Mouse (Mus musculus) liver, postnatal 0 days (tissue): ENCODE data around the gene Gbp5. TPM values are rescaled to one million over a fixed set of nuclear protein-coding genes. Genes with fewer than 3 reads are reported as not detected.
A peak's percentile ranks its signal among the peaks of the same experiment; 100 is the strongest.

Source experiments
- ATAC-seq: fragments of 200-750 bp; cut with Nextera tagmentation; 2 replicates; pipeline ENCODE4 v1.8.0; 2017; ENCODE audit warnings: mild to moderate bottlenecking, moderate library complexity
- DNase-seq: peaks from one replicate; pipeline ENCODE4 v3.0.0-alpha.2; 2016
- H3K27ac ChIP-seq: fragments of 300-500 bp; sonication (generic); 2 replicates; pipeline ENCODE4 v1.5.1; 2014; ENCODE audit warnings: antibody characterized with exemption, moderate library complexity, mild to moderate bottlenecking, low read depth
- H3K27me3 ChIP-seq: fragments of 300-500 bp; sonication (generic); 2 replicates; pipeline ENCODE4 v1.6.1; 2014; ENCODE audit warnings: low read length, control low read depth, mixed read lengths; ENCODE audit not compliant: insufficient read depth
- H3K36me3 ChIP-seq: fragments of 300-500 bp; sonication (generic); replicated peaks from 2 replicates; pipeline ENCODE4 v1.6.1; 2014; ENCODE audit warnings: mild to moderate bottlenecking, control low read depth, low read length, moderate library complexity, mixed read lengths; ENCODE audit not compliant: insufficient read depth
- H3K4me1 ChIP-seq: fragments of 300-500 bp; sonication (generic); 2 replicates; pipeline ENCODE4 v1.6.1; 2014; ENCODE audit warnings: antibody characterized with exemption, mild to moderate bottlenecking, control low read depth; ENCODE audit not compliant: insufficient read depth
- H3K4me2 ChIP-seq: fragments of 300-500 bp; sonication (generic); 2 replicates; pipeline ENCODE4 v1.6.1; 2014; ENCODE audit warnings: low read depth, mild to moderate bottlenecking, low read length, moderate library complexity, mixed read lengths
- H3K4me3 ChIP-seq: fragments of 300-500 bp; sonication (generic); 2 replicates; pipeline ENCODE4 v1.5.1; 2014; ENCODE audit warnings: low read depth, low read length
- H3K9ac ChIP-seq: fragments of 300-500 bp; sonication (generic); replicated peaks from 2 replicates; pipeline ENCODE4 v1.6.1; 2014; ENCODE audit warnings: mild to moderate bottlenecking, moderate library complexity
- H3K9me3 ChIP-seq: fragments of 300-500 bp; sonication (generic); 2 replicates; pipeline ENCODE4 v1.6.1; 2016; ENCODE audit warnings: mild to moderate bottlenecking, control low read depth, low read length, mixed read lengths
- CTCF ChIP-seq: sonication (generic); IDR thresholded peaks from 2 replicates; pipeline ENCODE4 v1.5.1; 2016; ENCODE audit warnings: antibody characterized with exemption, low read depth
- EP300 ChIP-seq: IDR thresholded peaks from 2 replicates; pipeline ENCODE4 v1.6.1; 2016; ENCODE audit warnings: antibody characterized with exemption, low read depth, mild to moderate bottlenecking
- WGBS: fragments of 180-500 bp; shearing (Covaris S2); extraction: QIAGEN DNeasy Blood & Tissue Kit; methylation state at CpG from one replicate; pipeline ENCODE4 v1.1.7; 2014; ENCODE audit not compliant: insufficient replicate concordance; 5-methylcytosine and 5-hydroxymethylcytosine counted together
- polyA plus RNA-seq: library from polyadenylated mRNA; unstranded; fragments of >200 nt; fragmentation: Nextera tagmentation; extraction: Ambion mirVana; gene quantifications from 2 replicates; pipeline ENCODE4 v1.2.1, GENCODE M21; 2015

Gene Gbp5
- polyA plus RNA-seq, 1 experiment from 2014 or later: 0.20 TPM

DNA sequence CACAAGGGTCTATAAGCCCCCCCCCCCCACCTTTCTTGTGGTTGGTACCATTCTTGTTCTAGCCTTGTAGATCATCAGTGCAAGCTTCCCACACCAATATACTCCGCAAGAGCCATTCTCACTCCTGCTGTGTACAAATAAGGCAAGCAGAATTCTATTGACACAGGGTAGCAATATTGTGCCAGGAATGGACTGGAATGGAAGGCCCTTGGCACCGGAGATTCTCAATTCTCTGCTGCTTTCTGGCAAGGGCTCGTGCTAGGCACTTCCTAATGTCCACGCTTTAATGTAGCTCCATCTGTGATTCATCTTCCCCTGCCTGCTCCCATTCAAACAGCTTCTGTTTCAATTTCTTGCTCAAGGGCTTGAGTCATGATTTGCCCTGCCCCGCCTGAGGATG, 5.2 kb downstream of the Gbp5 start:
- ATAC-seq (no peak), DNase-seq (no peak)
- TF ChIP-seq EP300: no peak
- TF ChIP-seq CTCF: no peak
- Histone ChIP-seq H3K4me1 (peaks cover under 1% of the 10 kb centered on the region; the same call in 1 of the 2 replicates), H3K27me3 (peaks cover 12% of the 10 kb centered on the region; the same call in 1 of the 2 replicates), H3K4me2 (no peak overlapping the region), H3K36me3 (no peaks in the 10 kb centered on the region), H3K9ac (no peak overlapping the region), H3K4me3 (no peak overlapping the region), H3K9me3 (no peaks in the 10 kb centered on the region), H3K27ac (no peak overlapping the region)
- WGBS: 79% methylated on average over 5 of the region's 5 CpGs

GRCm38 (mm10) chr3:142528116-142528515, 34.3 kb downstream of the Gbp5 start:
- H3K4me3 ChIP-seq: no peak overlapping the region
- WGBS: 89% methylated on average over 3 of the region's 3 CpGs
- no peak for TF ChIP-seq EP300
- no peak for TF ChIP-seq CTCF
- H3K9me3 ChIP-seq: no peaks in the 10 kb centered on the region
- H3K36me3 ChIP-seq: no peaks in the 10 kb centered on the region
- H3K9ac ChIP-seq: no peak overlapping the region
- H3K4me2 ChIP-seq: no peak overlapping the region
- ATAC-seq (no peak), DNase-seq (no peak)
- peaks cover 18% of the 10 kb centered on the region for H3K4me1 ChIP-seq
- no peak overlapping the region for H3K27ac ChIP-seq
- no peaks in the 10 kb centered on the region for H3K27me3 ChIP-seq

DNA sequence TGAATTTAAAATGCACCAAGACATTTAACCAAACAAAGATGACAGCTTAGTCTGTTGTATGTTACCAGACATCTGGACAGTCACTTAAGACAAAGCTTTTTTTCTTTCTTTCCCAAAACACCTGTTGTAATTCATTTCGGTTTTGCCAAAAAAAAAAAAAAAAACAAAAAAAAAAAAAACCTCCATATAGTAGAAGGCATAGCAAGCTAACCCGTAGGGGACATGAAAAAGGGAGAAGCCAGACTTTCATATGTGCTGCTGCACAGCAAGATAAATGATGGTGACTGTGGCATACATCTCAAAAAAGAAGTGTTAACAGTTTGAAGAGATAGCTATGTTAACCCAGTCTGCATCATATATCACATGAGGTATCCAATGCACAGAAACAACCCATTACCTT, 35.8 kb downstream of the Gbp5 start:
- peak overlapping the region; percentile 74 for H3K27ac ChIP-seq
- H3K4me3 ChIP-seq: peak overlapping the region; percentile 71
- H3K9me3 ChIP-seq: no peaks in the 10 kb centered on the region
- 42% methylated on average over 2 of the region's 2 CpGs for WGBS
- H3K4me2 ChIP-seq: peak overlapping the region; percentile 87
- H3K36me3 ChIP-seq: no peaks in the 10 kb centered on the region
- no peak for DNase-seq
- TF ChIP-seq EP300: no peak
- no peak for TF ChIP-seq CTCF
- H3K27me3 ChIP-seq: no peaks in the 10 kb centered on the region
- H3K9ac ChIP-seq: peak overlapping the region; percentile 71; the same call in 1 of the 2 replicates
- 0 out of 2 replicates have a peak, but pooled peaks have one; percentile 10 for ATAC-seq
- H3K4me1 ChIP-seq: peaks cover 18% of the 10 kb centered on the region

DNA sequence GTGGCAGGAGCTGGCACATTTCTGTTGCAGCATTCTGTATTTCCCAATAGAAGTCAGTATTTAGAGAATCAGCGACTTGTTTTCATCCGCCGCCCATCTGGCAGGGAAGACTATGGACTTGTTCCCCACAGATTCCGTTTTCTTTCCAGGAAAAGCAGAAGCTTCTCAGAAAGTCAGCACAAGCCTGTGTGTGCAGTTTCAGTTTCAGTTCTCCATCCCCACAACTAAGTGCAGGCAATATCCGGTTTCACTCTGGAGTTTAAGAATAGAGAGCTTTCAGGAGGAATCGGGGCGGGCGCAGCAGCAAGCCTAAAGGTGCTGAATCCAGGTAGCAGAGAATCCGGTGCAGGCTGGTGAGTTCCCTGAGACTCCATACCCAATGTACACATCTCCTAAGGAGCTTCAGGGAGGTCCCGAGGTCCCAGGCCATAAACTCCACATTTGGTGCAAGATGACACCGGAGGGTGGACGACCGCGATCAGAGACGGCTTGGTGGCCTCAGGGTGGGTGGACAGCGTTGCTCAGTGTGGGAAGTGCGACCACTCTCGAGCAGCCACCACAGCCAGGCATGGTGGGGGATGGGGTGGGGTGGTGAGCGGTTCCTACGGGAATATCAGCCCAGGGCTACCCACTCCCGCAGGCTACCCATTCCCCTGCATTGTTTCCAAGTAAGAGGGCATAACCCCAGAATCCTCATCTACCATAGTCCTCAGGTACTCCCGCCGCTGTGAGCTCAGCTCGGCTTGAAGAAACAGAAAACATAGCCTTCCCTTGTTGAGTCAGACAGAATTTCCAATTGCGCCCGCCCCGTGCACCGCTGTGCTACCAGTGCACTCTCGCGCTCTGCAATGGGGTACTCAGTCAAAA, 36.5 kb downstream of the Gbp5 start, which contains the start of gene Gbp7:
Gene Gbp7 (plus strand): TSS at position 256 of the 867 bp plus-strand sequence.
- H3K27ac ChIP-seq: peak within 1 kb of the TSS; percentile 74
- H3K9ac ChIP-seq: peak within 1 kb of the TSS; percentile 71
- peak within 1 kb of the TSS; percentile 87 for H3K4me2 ChIP-seq
- H3K9me3 ChIP-seq: no peaks in the 10 kb centered on the region
- WGBS: under 1% methylated on average over 30 of the region's 30 CpGs
- H3K36me3 ChIP-seq: no peaks in the 10 kb centered on the region
- peak; percentile 85 for ATAC-seq
- peak; percentile 52 for DNase-seq
- no peaks in the 10 kb centered on the region for H3K27me3 ChIP-seq
- peaks cover 18% of the 10 kb centered on the region for H3K4me1 ChIP-seq
- TF ChIP-seq CTCF: no peak
- TF ChIP-seq EP300: peak; percentile 64; the same call in 1 of the 2 replicates
- H3K4me3 ChIP-seq: peak within 1 kb of the TSS; percentile 71

- Histone ChIP-seq H3K27ac (no peak overlapping the region), H3K9ac (no peak overlapping the region), H3K4me3 (no peak overlapping the region; the same call in 1 of the 2 replicates), H3K4me2 (peak overlapping the region; percentile 87; the same call in 1 of the 2 replicates), H3K27me3 (no peaks in the 10 kb centered on the region), H3K4me1 (peaks cover 18% of the 10 kb centered on the region), H3K9me3 (no peaks in the 10 kb centered on the region), H3K36me3 (no peaks in the 10 kb centered on the region)
- TF ChIP-seq EP300: no peak
- no peak for TF ChIP-seq CTCF
- DNase-seq: no peak
- 64% methylated on average over 3 of the region's 3 CpGs for WGBS
- ATAC-seq: peak; percentile 46; the same call in 1 of the 2 replicates
Observed at GRCm38 (mm10) chr3:142531595-142531994, 37.8 kb downstream of the Gbp5 start.

GRCm38 (mm10) chr3:142533185-142533584, 39.4 kb downstream of the Gbp5 start:
- TF ChIP-seq EP300 (no peak), CTCF (no peak)
- ATAC-seq: no peak
- no peaks in the 10 kb centered on the region for H3K36me3 ChIP-seq

More at GRCm38 (mm10) chr3:142533185-142533584, 39.4 kb downstream of the Gbp5 start:
- no peak overlapping the region for H3K4me3 ChIP-seq
- no peaks in the 10 kb centered on the region for H3K27me3 ChIP-seq
- H3K9me3 ChIP-seq: no peaks in the 10 kb centered on the region
- no peak overlapping the region for H3K9ac ChIP-seq
- H3K27ac ChIP-seq: no peak overlapping the region
- no peak for DNase-seq
- H3K4me1 ChIP-seq: peaks cover 18% of the 10 kb centered on the region
- WGBS: 79% methylated on average over 3 of the region's 3 CpGs
- H3K4me2 ChIP-seq: no peak overlapping the region
